Mouse (Mus musculus) megakaryocyte, embryonic 14.5 days (primary cell): ENCODE data around the gene Crygc.

Experiments used
- FLI1 ChIP-seq: IDR thresholded peaks from 2 replicates; pipeline ENCODE4 v1.6.1; 2012; ENCODE audit warnings: low read length, inconsistent platforms, mixed read lengths
- GATA1 ChIP-seq: IDR thresholded peaks from 3 replicates; pipeline ENCODE4 v1.6.1; 2012; ENCODE audit warnings: mixed read lengths, low read length, inconsistent platforms, borderline replicate concordance

DNA sequence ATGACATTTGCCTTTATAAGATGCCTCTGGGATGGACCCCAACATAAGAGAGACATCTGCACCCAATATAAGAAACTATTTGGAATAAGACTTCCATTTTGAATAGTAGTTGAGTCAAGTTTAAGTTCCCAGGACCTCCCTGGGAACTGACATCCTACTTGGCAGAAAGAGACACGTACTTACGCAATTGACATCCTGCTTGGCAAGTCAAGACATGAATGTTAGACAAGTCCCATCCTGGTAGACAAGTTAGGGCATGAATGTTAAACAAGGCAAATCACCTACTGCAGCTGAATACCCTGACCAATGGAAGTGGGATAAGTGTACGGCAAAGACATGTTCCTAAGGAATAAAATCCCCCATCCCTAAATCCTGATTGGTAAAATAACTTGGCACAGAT, 31.7 kb downstream of the Crygc start:
- TF ChIP-seq GATA1: no peak
- TF ChIP-seq FLI1: no peak
